Mouse (Mus musculus): ENCODE measurements around the gene Gdpd5. TPM values are rescaled to one million over a fixed set of nuclear protein-coding genes. Genes with fewer than 3 reads are reported as not detected.

The Gdpd5 gene
- polyA plus RNA-seq, 1 experiment from 2014 or later = 19.1 TPM

- Histone ChIP-seq H3K9me3 (ENCODE audit: control insufficient read depth, low read length) (no peaks in the 10 kb centered on the region), H3K36me3 (ENCODE audit: control insufficient read depth, insufficient read depth, low read length) (peaks cover 15% of the 10 kb centered on the region), H3K4me3 (ENCODE audit: low read depth, low read length) (no peak overlapping the region), H3K27me3 (ENCODE audit: control insufficient read depth, insufficient read depth, low read length) (no peaks in the 10 kb centered on the region; the same call in 1 of the 2 replicates), H3K9ac (ENCODE audit: low read length) (no peak overlapping the region), H3K4me1 (replicated peaks; ENCODE audit: control insufficient read depth, insufficient read depth, low read length) (peaks cover 3% of the 10 kb centered on the region; the same call in 1 of the 2 replicates), H3K27ac (ENCODE audit: low read depth, low read length) (peak overlapping the region; percentile 75), H3K4me2 (ENCODE audit: low read depth, low read length, severe bottlenecking) (no peak overlapping the region)
- DNase-seq (ENCODE audit: low spot score) (no peak), ATAC-seq (replicated peaks; ENCODE audit: low FRiP score) (peak; percentile 77)
- WGBS = 66% methylated on average over 12 of the region's 12 CpGs
Measured at GRCm38 (mm10) chr7:99474836-99475561, 93.8 kb downstream of the Gdpd5 start.

DNA sequence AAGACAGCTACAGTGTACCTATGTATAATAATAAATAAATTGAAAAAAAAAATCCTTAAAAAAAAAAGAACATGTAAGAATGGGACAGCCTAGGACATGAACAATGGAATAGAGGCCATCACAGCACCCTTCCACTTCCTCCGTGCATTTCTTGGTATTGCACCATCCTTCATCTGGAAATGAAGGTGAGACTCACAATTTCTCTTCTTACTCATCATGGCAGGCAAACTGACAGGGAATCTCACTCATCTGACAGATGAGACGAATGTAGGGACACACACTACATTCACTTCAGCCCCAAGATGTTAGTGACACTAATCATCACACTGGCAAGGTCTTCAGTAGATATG is 94.3 kb downstream of the Gdpd5 start:
- H3K9me3 ChIP-seq (ENCODE audit: control insufficient read depth, low read length) = no peaks in the 10 kb centered on the region
- DNase-seq (ENCODE audit: low spot score) = no peak
- H3K9ac ChIP-seq (ENCODE audit: low read length) = no peak overlapping the region
- H3K27me3 ChIP-seq (ENCODE audit: control insufficient read depth, insufficient read depth, low read length) = no peaks in the 10 kb centered on the region
- peaks cover 20% of the 10 kb centered on the region for H3K36me3 ChIP-seq (ENCODE audit: control insufficient read depth, insufficient read depth, low read length)
- 90% methylated on average over 2 of the region's 2 CpGs for WGBS
- no peak overlapping the region for H3K27ac ChIP-seq (ENCODE audit: low read depth, low read length)
- no peak for ATAC-seq (replicated peaks; ENCODE audit: low FRiP score)
- H3K4me1 ChIP-seq (replicated peaks; ENCODE audit: control insufficient read depth, insufficient read depth, low read length) = peaks cover 5% of the 10 kb centered on the region; the same call in 1 of the 2 replicates
- H3K4me2 ChIP-seq (ENCODE audit: low read depth, low read length, severe bottlenecking) = no peak overlapping the region
- no peak overlapping the region for H3K4me3 ChIP-seq (ENCODE audit: low read depth, low read length)

GRCm38 (mm10) chr7:99476558-99477114 is 95.4 kb downstream of the Gdpd5 start:
- no peaks in the 10 kb centered on the region for H3K9me3 ChIP-seq (ENCODE audit: control insufficient read depth, low read length)
- H3K4me3 ChIP-seq (ENCODE audit: low read depth, low read length) = no peak overlapping the region
- WGBS = 53% methylated on average over 3 of the region's 3 CpGs
- peaks cover 11% of the 10 kb centered on the region; the same call in 1 of the 2 replicates for H3K4me1 ChIP-seq (replicated peaks; ENCODE audit: control insufficient read depth, insufficient read depth, low read length)
- H3K36me3 ChIP-seq (ENCODE audit: control insufficient read depth, insufficient read depth, low read length) = peaks cover 31% of the 10 kb centered on the region
- no peak overlapping the region for H3K9ac ChIP-seq (ENCODE audit: low read length)
- H3K4me2 ChIP-seq (ENCODE audit: low read depth, low read length, severe bottlenecking) = no peak overlapping the region
- no peak for ATAC-seq (replicated peaks; ENCODE audit: low FRiP score)
- H3K27ac ChIP-seq (ENCODE audit: low read depth, low read length) = no peak overlapping the region
- H3K27me3 ChIP-seq (ENCODE audit: control insufficient read depth, insufficient read depth, low read length) = no peaks in the 10 kb centered on the region
- no peak for DNase-seq (ENCODE audit: low spot score)

DNA sequence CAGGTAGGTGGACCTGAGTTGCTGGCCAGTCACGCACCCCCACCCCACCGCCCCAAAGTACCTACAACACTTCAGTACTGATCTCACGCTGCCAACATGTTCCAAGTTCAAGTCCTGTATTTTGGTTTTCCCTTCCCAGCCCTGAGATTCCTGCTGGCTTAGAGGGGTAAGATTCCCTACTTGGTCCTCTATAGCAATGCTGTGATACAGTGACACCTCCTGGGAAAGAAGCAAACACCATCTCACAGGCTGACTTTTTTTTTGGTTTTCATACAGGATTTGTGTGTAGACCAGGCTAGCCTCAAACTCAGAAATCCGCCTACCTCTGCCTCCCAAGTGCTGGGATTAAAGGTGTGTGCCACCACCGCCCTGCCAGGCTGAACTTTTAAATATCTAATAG is 96.0 kb downstream of the Gdpd5 start:
- Histone ChIP-seq H3K36me3 (ENCODE audit: control insufficient read depth, insufficient read depth, low read length) (peaks cover 37% of the 10 kb centered on the region), H3K27me3 (ENCODE audit: control insufficient read depth, insufficient read depth, low read length) (no peaks in the 10 kb centered on the region), H3K9me3 (ENCODE audit: control insufficient read depth, low read length) (no peaks in the 10 kb centered on the region), H3K4me3 (ENCODE audit: low read depth, low read length) (no peak overlapping the region), H3K4me2 (ENCODE audit: low read depth, low read length, severe bottlenecking) (no peak overlapping the region), H3K9ac (ENCODE audit: low read length) (no peak overlapping the region), H3K4me1 (replicated peaks; ENCODE audit: control insufficient read depth, insufficient read depth, low read length) (peaks cover 17% of the 10 kb centered on the region; the same call in 1 of the 2 replicates), H3K27ac (ENCODE audit: low read depth, low read length) (no peak overlapping the region)
- DNase-seq (ENCODE audit: low spot score) (no peak), ATAC-seq (replicated peaks; ENCODE audit: low FRiP score) (no peak)
- WGBS = 86% methylated on average over 5 of the region's 5 CpGs

DNA sequence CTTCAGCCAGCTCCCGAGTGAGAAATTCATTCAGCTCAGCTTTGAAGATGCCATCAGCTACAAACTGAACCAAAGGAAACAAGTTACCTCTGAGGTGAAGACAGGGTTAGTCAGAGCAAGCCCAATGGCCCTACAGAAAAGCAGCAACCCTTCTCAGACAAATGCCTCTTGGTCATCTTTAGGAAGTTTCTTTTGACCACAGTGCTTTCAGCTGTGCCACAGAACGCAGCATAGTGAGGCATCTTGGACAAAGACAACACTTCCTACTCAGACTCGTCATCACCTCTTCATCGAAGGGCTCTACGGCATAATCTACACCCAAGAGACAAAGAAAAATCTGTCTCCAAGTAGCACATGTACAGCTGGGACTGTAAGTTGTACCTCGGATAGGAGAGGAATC is 101.4 kb downstream of the Gdpd5 start:
- no peak for ATAC-seq (replicated peaks; ENCODE audit: low FRiP score)
- WGBS = 7% methylated on average over 6 of the region's 6 CpGs
- peak overlapping the region; percentile 69; the same call in 1 of the 2 replicates for H3K27ac ChIP-seq (ENCODE audit: low read depth, low read length)
- H3K4me1 ChIP-seq (replicated peaks; ENCODE audit: control insufficient read depth, insufficient read depth, low read length) = peaks cover 19% of the 10 kb centered on the region; the same call in 1 of the 2 replicates
- H3K4me3 ChIP-seq (ENCODE audit: low read depth, low read length) = peak overlapping the region; percentile 77
- peak overlapping the region; percentile 93 for H3K4me2 ChIP-seq (ENCODE audit: low read depth, low read length, severe bottlenecking)
- H3K36me3 ChIP-seq (ENCODE audit: control insufficient read depth, insufficient read depth, low read length) = peaks cover 37% of the 10 kb centered on the region
- H3K9me3 ChIP-seq (ENCODE audit: control insufficient read depth, low read length) = no peaks in the 10 kb centered on the region
- H3K9ac ChIP-seq (ENCODE audit: low read length) = peak overlapping the region; percentile 85
- H3K27me3 ChIP-seq (ENCODE audit: control insufficient read depth, insufficient read depth, low read length) = no peaks in the 10 kb centered on the region
- DNase-seq (ENCODE audit: low spot score) = no peak

DNA sequence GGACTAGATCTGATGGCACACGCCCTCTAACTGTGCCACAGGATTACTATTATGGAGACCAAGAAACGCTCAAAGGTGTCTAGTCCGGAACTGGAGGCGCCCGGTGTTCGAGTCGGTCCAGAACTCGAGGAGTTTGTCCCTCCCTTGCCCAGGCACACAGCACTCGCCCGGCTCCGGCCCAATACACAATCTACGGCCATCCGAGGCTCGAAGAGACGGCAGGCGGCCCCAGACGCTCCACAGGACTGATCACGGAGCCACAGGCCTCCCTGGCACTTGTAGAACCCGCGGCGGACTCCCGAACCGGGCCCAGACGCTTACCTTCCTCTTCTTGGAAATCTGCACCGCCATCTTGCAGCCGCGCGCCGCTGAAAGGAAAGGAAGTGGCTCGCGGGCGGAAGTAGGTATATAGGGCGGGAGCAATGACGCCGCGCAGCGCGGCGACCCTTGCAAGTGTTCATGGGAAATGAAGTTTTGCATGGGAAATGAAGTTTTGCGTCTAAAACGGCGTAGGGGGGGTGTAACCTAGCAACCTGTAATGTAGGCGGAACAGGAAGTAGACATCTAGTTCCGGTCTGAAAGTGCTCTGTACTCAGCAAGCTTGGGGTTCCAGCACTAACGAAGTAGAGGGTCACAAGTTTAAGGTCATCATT is 102.2 kb downstream of the Gdpd5 start, which contains the start of gene Rps3:
Gene Rps3 (minus strand): TSS at position 468 of the 653 bp plus-strand sequence.
- Histone ChIP-seq H3K27ac (ENCODE audit: low read depth, low read length) (peak within 1 kb of the TSS; percentile 69), H3K4me3 (ENCODE audit: low read depth, low read length) (peak within 1 kb of the TSS; percentile 77), H3K27me3 (ENCODE audit: control insufficient read depth, insufficient read depth, low read length) (no peaks in the 10 kb centered on the region), H3K4me2 (ENCODE audit: low read depth, low read length, severe bottlenecking) (peak within 1 kb of the TSS; percentile 93), H3K9me3 (ENCODE audit: control insufficient read depth, low read length) (no peaks in the 10 kb centered on the region), H3K4me1 (replicated peaks; ENCODE audit: control insufficient read depth, insufficient read depth, low read length) (peaks cover 19% of the 10 kb centered on the region; the same call in 1 of the 2 replicates), H3K36me3 (ENCODE audit: control insufficient read depth, insufficient read depth, low read length) (peaks cover 33% of the 10 kb centered on the region), H3K9ac (ENCODE audit: low read length) (peak within 1 kb of the TSS; percentile 85)
- WGBS = under 1% methylated on average over 45 of the region's 45 CpGs
- ATAC-seq (replicated peaks; ENCODE audit: low FRiP score) (peak; percentile 96), DNase-seq (ENCODE audit: low spot score) (peak; percentile 94)

DNA sequence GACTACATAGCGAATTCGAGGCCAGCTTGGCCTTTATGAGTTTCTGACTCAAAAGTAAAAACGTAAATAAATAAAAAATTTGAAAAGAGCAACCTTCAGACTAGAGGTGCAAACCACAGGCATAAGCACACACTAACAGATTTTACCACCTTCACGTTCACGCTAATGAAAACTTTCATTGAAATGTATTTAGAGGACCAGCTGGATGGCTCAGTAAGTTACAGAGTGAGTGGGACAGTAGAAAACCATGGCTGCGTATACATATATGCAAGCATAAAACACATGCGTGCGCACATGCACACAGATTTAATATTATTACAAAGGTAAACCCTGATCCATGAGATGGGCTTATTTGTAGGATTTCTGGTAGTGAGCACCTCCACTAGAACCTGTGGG is 102.7 kb downstream of the Gdpd5 start:
- 46% methylated on average over 8 of the region's 8 CpGs for WGBS
- peaks cover 19% of the 10 kb centered on the region; the same call in 1 of the 2 replicates for H3K4me1 ChIP-seq (replicated peaks; ENCODE audit: control insufficient read depth, insufficient read depth, low read length)

DNA sequence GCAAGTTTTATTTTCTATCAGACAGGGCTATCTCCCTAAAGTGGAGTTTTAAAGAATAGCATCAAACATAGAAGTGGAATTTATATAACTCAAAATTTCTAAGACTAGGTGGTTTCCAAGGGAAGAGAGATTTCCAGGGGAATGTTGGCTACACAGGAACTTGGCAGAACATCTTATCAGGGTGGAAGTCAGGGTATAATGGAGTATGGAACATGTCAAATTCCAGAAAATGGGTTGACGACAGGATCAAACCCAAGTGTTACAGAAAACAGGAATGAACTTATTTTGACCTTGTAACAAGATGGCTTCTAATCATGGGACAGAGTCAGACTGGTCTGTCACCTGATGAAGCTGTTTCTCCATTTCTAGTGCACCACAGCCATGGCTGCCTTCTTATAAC is 103.5 kb downstream of the Gdpd5 start:
- Histone ChIP-seq H3K9me3 (ENCODE audit: control insufficient read depth, low read length) (no peaks in the 10 kb centered on the region), H3K27me3 (ENCODE audit: control insufficient read depth, insufficient read depth, low read length) (no peaks in the 10 kb centered on the region), H3K4me1 (replicated peaks; ENCODE audit: control insufficient read depth, insufficient read depth, low read length) (peaks cover 16% of the 10 kb centered on the region; the same call in 1 of the 2 replicates), H3K4me2 (ENCODE audit: low read depth, low read length, severe bottlenecking) (no peak overlapping the region), H3K9ac (ENCODE audit: low read length) (no peak overlapping the region), H3K27ac (ENCODE audit: low read depth, low read length) (no peak overlapping the region), H3K4me3 (ENCODE audit: low read depth, low read length) (no peak overlapping the region), H3K36me3 (ENCODE audit: control insufficient read depth, insufficient read depth, low read length) (peaks cover 26% of the 10 kb centered on the region)
- DNase-seq (ENCODE audit: low spot score) = no peak
- WGBS = 97% methylated on average over 1 of the region's 1 CpGs
- no peak for ATAC-seq (replicated peaks; ENCODE audit: low FRiP score)

More for the DNA sequence above, 102.7 kb downstream of the Gdpd5 start:
- ATAC-seq (replicated peaks; ENCODE audit: low FRiP score) (peak; percentile 45), DNase-seq (ENCODE audit: low spot score) (no peak)
- H3K9ac ChIP-seq (ENCODE audit: low read length) = peak overlapping the region; percentile 1; the same call in 1 of the 2 replicates
- peak overlapping the region; percentile 42; the same call in 1 of the 2 replicates for H3K4me2 ChIP-seq (ENCODE audit: low read depth, low read length, severe bottlenecking)
- H3K27me3 ChIP-seq (ENCODE audit: control insufficient read depth, insufficient read depth, low read length) = no peaks in the 10 kb centered on the region
- H3K36me3 ChIP-seq (ENCODE audit: control insufficient read depth, insufficient read depth, low read length) = peaks cover 30% of the 10 kb centered on the region
- peak overlapping the region; percentile 77; the same call in 1 of the 2 replicates for H3K4me3 ChIP-seq (ENCODE audit: low read depth, low read length)
- no peaks in the 10 kb centered on the region for H3K9me3 ChIP-seq (ENCODE audit: control insufficient read depth, low read length)
- no peak overlapping the region for H3K27ac ChIP-seq (ENCODE audit: low read depth, low read length)

Measured in forebrain, embryonic 11.5 days (tissue).